Mouse (Mus musculus) yolk sac, embryonic 10.5 days (tissue): Measurements from ENCODE around the gene Ciao1.
A peak's percentile ranks its signal among the peaks of the same experiment; 100 is the strongest.
"Not testable (repeated sequence)": the region's sequence is repeated elsewhere in the genome, so short reads cannot be mapped to it uniquely, and the experiment has no call there.

ENCODE experiments used
- DNase-seq: peaks from one replicate; pipeline ENCODE4 v3.0.0-alpha.2; 2017; ENCODE audit warnings: low spot score

Gene Ciao1

DNA sequence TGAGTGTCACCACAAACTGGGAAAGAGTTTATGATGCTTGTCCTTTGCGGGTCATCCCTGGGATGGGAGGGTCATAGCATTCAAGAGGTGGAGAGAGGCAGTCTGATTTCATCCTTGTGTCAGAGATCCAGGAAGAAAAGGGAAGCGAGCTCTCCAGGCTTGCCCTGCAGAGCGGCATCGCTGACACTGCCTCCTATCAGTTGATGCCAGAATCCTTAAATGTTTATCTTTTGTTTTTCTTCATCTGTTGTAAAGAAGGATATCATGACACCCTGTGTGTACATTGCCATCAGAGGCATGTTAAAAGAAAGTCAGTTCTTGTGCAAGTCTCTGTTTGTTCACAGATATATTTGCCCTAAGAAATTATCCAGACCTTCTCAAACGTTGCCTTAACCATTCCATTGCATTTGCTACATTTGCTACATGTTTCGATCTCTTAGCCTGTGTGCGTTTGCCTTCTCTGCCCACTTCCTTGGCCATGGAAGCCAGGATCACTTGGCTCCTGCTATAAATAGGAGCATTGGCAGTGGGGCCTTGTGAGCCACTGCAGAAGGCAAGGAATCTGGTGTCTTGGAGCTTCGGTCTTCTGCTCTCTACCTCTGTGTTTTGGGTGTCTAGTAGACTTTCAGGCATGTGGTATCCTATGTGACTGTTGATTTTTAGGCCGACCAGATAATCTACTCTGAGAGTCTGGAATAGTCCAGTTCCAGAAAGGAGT, 2.8 kb upstream of the Ciao1 start:
- DNase-seq, result no peak

DNA sequence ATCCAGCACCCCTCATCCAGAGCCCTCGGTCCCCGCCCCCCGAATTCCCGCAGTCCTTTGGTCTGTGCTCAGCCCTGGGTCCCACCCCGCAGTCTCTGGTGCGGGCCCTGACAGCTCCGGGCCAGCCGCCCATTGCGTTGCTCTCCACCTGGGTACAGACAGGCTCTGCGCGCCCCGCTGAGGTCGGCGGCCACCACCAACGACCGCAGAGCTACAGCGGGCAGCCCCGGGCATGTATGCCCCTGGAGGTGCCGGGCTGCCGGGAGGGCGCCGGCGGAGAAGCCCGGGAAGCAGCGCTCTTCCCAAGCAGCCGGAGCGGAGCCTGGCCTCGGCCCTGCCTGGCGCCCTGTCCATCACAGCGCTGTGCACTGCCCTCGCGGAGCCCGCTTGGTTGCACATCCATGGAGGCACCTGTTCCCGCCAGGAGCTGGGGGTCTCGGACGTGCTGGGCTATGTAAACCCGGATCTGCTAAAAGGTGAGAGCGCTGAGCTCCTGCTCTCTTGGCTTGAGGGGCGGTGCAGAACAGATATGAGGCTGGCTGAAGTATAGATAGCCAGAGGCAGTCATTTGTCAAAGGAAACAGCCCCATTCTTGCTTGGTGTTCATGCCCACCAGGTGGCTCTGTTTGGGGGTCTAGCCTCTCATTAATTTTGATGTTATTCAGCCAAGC, 853 bp upstream of the Ciao1 start:
- DNase-seq, result peak; percentile 40

DNA sequence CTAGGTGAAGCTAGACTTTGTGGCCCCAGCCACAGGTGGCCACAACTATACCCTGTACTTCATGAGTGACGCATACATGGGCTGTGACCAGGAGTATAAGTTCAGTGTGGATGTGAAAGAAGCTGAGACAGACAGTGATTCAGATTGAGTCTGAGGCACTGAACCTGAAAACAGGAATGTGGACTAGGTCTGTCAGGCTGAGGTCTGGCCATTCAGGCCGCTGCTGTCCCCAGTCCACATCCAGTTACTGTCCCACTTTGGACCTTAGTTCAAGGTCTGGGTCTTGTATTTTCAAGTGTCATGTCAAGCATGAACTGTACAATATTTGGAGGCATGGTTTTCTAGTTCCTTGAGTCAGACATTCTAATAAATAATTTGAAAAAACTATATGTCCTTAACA, 7.6 kb downstream of the Ciao1 start:
- no peak for DNase-seq

DNA sequence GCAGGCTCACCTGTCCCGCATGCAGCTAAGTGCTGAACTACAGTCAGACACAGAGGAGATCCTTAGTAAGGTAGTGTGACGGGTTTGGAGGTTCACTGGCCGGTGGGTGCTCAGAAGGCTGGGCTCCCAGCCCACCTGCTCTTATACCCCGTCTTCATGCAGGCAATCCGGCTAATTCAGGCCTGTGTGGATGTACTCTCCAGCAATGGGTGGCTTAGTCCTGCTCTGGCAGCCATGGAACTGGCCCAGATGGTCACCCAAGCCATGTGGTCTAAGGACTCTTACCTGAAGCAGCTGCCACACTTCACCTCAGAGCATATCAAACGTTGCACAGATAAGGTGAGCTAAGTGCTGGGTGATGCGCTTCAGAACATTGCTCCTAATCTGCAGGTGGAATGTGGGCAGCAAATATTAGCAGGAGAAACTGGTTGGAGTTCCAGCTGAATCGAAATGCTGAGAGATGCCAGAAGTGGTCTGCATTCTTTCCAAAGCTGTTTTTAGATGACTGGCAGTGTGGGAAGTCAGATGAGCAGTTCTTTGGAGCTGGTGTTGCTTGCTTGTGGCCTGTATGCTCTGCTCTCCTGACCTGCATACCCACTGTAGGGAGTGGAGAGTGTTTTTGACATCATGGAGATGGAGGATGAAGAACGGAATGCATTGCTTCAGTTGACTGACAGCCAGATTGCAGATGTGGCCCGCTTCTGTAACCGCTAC, 9.6 kb downstream of the Ciao1 start:
- no peak for DNase-seq

DNA sequence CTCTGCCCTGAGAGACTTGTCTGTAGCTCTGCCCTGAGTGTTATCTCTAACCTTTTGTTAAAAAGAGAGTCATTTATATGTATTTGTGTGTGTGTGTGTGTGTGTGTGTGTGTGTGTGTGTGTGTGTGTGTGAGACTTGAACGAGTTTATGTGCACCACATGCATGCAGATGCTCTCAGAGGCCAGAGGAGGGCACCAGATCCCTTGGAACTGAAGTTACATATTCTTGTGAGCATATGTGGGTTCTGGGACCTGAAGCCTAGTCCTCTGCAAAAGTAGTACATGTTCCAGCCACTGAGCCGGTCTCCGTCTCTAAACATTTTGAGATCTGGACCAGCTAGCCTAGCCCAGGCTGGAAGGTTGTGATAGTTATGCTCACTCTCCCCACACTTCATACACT, 22.4 kb downstream of the Ciao1 start:
- DNase-seq, result no peak

DNA sequence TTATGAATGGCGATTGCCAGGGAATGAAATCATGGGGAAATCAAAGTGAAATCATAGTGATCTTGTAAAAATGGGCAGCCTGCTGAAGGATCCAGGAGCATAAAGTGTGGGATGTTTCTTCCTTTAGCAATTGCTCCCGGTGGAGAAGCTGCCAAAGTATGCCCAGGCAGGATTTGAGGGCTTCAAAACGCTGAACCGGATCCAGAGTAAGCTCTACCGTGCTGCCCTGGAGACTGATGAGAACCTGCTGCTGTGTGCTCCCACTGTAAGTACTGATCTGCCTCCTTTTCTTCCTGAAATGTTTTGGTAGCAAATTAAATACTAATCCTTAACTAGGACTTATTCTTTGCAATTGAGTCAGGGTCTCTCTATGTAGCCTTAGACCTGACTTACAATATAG, 29.9 kb downstream of the Ciao1 start:
- no peak for DNase-seq

DNA sequence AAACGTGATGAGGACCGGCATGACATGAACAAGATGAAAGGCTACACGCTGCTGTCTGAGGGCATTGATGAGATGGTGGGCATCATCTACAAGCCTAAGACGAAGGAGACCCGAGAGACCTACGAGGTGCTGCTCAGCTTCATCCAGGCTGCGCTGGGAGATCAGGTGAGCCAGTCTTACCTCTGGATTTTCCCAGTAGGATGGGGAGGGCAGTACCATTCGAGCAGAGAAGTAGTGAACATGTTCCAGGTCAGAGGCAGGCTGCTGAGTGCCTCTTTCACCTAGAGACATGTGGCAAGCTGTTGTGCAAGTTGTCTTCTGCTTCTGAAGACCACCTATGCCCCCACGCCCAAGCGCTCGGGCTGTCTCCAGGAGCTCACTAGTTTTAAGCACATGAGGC, 36.9 kb downstream of the Ciao1 start:
- DNase-seq, result no peak

DNA sequence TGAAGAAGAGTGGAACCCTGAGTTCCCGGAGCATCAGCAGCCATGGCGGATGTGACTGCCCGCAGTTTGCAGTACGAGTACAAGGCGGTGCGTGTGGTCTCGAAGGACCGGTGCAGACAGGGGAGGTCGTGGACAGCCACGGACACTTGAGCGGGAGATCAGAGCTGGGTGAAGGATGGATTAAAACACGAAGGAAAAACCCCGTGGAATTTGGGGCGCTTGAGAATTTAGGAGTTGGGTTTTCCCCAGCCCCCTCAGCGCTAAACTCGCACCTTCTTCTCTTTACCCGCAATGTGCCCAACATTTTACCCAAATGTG, 39.2 kb downstream of the Ciao1 start:
- no peak for DNase-seq

DNA sequence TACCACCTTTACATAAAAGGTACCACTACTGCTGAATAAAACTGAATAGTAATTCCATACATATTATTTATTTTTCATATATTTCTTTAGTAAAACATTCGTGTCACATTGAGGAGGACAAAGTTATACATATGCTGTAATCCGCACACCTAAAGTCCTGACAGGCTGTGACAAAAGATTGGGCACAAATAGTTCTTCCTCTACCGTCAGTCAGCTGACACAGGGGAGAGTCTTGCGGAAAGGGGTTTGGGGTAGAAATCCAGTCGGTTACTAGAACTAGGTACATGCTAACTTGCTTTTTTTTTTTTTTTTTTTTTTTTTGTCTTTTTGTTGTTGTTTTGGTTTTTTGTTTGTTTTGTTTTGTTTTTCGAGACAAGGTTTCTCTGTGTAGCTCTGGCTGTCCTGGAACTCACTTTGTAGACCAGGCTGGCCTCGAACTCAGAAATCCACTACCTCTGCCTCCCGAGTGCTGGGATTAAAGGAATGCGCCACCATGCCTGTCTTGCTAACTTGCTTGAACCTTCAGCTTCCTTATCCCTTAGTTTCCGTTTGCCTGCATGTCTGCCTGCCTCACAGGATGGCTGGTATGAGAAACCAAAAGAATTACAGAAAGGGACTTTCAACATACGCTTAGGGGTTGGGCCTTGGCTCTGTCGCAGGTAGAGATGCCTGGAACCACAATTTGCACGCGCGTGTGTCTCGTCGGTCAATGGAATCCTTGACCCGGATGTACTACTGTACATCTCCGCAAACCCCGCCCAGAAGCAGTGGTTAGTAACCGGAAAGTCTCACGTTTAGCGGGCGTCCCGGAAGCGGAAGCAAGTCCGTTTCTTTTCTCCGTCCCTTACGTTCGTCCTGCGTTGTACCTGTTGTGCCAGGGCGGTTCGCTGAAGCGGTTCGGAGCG, 39.8 kb downstream of the Ciao1 start, which contains the start of the genes 1810024B03Rik and Snrnp200:
TSS of gene 1810024B03Rik (minus strand) at position 734 of the 905 bp plus-strand sequence.
TSS of gene Snrnp200 (plus strand) at position 840 of the 905 bp plus-strand sequence.
- peak; percentile 93 for DNase-seq

DNA sequence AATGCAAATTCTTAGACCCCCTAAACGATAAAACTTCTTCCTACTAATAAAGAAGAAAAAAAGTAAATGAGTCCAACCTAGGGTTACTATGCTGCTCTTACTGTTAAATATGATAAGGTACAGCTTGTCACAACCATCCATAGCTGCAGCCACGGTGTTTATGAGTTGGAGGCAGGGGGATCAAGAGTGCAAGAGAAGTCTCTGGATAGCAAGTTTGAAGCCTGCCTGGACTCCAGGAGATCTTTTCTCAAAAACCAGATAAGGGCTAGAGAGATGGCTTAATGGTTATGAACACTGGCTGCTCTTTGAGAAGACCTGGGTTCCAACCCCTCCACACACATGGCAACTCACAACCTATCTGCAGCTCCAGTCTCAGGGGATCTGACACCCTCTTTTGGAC, 40.7 kb downstream of the Ciao1 start:
- no peak for DNase-seq

DNA sequence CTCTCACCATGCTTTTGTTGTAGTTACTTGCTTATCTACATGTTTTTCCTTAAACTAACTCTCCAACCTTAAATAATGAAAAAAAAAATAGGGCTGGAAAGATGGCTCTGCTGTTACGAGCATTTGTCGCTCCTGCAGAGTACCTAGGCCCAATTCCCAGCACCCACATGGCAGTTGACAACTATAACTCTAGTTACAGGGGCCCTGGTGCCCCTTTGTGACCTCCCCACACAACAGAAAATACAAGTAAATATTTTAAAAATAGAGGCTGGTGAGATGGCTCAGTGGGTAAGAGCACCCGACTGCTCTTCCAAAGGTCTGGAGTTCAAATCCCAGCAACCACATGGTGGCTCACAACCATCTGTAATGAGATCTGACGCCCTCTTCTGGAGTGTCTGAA, 41.7 kb downstream of the Ciao1 start:
- DNase-seq, result not testable (repeated sequence)

DNA sequence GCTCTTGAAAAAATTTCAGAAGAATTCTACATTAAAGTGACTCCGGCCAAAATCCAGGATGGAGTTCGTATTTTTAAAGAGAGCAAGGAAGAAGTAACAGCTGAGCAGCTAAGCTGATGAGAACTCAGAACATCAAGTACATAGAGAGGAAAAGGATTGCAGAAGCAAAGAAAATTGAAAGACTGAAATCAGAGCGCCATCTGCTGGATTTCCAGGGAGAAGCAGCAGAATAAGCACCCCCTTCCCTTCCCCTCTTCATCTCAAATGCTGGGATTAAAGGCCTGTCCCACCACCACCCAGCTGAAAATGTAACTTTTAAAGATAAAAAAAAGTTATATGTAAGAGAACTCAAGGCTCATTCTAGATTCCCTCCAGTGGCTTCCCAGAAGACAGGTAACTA, 42.7 kb downstream of the Ciao1 start:
- DNase-seq, result peak; percentile 22
